Mouse (Mus musculus) intestine, embryonic 16.5 days (tissue): ENCODE data around the gene Esrrg. TPM values are rescaled to one million over a fixed set of nuclear protein-coding genes. Genes with fewer than 3 reads are reported as not detected.

ENCODE experiments used
- ATAC-seq: fragments of 200-750 bp; cut with Nextera tagmentation; 2 replicates; pipeline ENCODE4 v1.8.0; 2017; ENCODE audit warnings: moderate TSS enrichment, moderate library complexity
- H3K27ac ChIP-seq: fragments of 300-500 bp; sonication (generic); 2 replicates; pipeline ENCODE4 v1.5.1; 2014; ENCODE audit warnings: mild to moderate bottlenecking, low read length
- H3K27me3 ChIP-seq: fragments of 300-500 bp; sonication (generic); replicated peaks from 2 replicates; pipeline ENCODE4 v1.6.1; 2014; ENCODE audit warnings: low read length, control low read depth, mixed read lengths; ENCODE audit not compliant: control insufficient read depth, insufficient read depth
- H3K36me3 ChIP-seq: fragments of 300-500 bp; sonication (generic); 2 replicates; pipeline ENCODE4 v1.6.1; 2014; ENCODE audit warnings: low read length, control low read depth; ENCODE audit not compliant: control insufficient read depth, insufficient read depth
- H3K4me1 ChIP-seq: fragments of 300-500 bp; sonication (generic); 2 replicates; pipeline ENCODE4 v1.6.1; 2014; ENCODE audit warnings: low read length, control low read depth, mixed read lengths; ENCODE audit not compliant: control insufficient read depth, insufficient read depth
- H3K4me2 ChIP-seq: fragments of 300-500 bp; sonication (generic); 2 replicates; pipeline ENCODE4 v1.6.1; 2014; ENCODE audit warnings: low read depth, low read length, control low read depth
- H3K4me3 ChIP-seq: fragments of 300-500 bp; sonication (generic); 2 replicates; pipeline ENCODE4 v1.5.1; 2014; ENCODE audit warnings: mild to moderate bottlenecking, low read length
- H3K9ac ChIP-seq: fragments of 300-500 bp; sonication (generic); 2 replicates; pipeline ENCODE4 v1.6.1; 2014; ENCODE audit warnings: low read depth, low read length
- H3K9me3 ChIP-seq: fragments of 300-500 bp; sonication (generic); 2 replicates; pipeline ENCODE4 v1.6.1; 2016; ENCODE audit warnings: low read length, control low read depth; ENCODE audit not compliant: control insufficient read depth
- WGBS: fragments of 180-500 bp; shearing (Covaris S2); extraction: QIAGEN DNeasy Blood & Tissue Kit; methylation state at CpG from one replicate; pipeline ENCODE4 v1.1.7; 2014; 5-methylcytosine and 5-hydroxymethylcytosine counted together
- polyA plus RNA-seq: library from polyadenylated mRNA; unstranded; fragments of >200 nt; fragmentation: Nextera tagmentation; extraction: Ambion mirVana; gene quantifications from 2 replicates; pipeline ENCODE4 v1.2.1, GENCODE M21; 2015

Gene Esrrg
- polyA plus RNA-seq, 1 experiment from 2014 or later = 3.6 TPM

GRCm38 (mm10) chr1:188085116-188085879 is 476.7 kb downstream of the Esrrg start:
- Histone ChIP-seq H3K36me3 (no peaks in the 10 kb centered on the region), H3K9ac (no peak overlapping the region), H3K27ac (no peak overlapping the region), H3K4me1 (no peaks in the 10 kb centered on the region), H3K9me3 (no peaks in the 10 kb centered on the region), H3K4me3 (no peak overlapping the region), H3K4me2 (no peak overlapping the region), H3K27me3 (no peaks in the 10 kb centered on the region)
- ATAC-seq = no peak
- 72% methylated on average over 13 of the region's 13 CpGs for WGBS

GRCm38 (mm10) chr1:188093724-188094123 is 485.1 kb downstream of the Esrrg start:
- Histone ChIP-seq H3K9ac (no peak overlapping the region), H3K9me3 (no peaks in the 10 kb centered on the region), H3K4me2 (no peak overlapping the region), H3K27ac (no peak overlapping the region), H3K36me3 (no peaks in the 10 kb centered on the region), H3K4me1 (no peaks in the 10 kb centered on the region), H3K4me3 (no peak overlapping the region), H3K27me3 (no peaks in the 10 kb centered on the region)
- no peak for ATAC-seq
- WGBS = 62% methylated on average over 3 of the region's 3 CpGs

- Histone ChIP-seq H3K4me2 (no peak overlapping the region), H3K9ac (no peak overlapping the region), H3K27ac (no peak overlapping the region), H3K9me3 (no peaks in the 10 kb centered on the region), H3K36me3 (no peaks in the 10 kb centered on the region), H3K4me3 (no peak overlapping the region), H3K27me3 (no peaks in the 10 kb centered on the region), H3K4me1 (no peaks in the 10 kb centered on the region)
- WGBS = 59% methylated on average over 7 of the region's 7 CpGs
- 0 out of 2 replicates have a peak, but pooled peaks have one; percentile 56 for ATAC-seq
Measured at GRCm38 (mm10) chr1:188101832-188102231, 493.2 kb downstream of the Esrrg start.

GRCm38 (mm10) chr1:188103179-188103578 is 494.6 kb downstream of the Esrrg start:
- no peaks in the 10 kb centered on the region for H3K36me3 ChIP-seq

GRCm38 (mm10) chr1:188105516-188105915 is 496.9 kb downstream of the Esrrg start:
- WGBS = 56% methylated on average over 4 of the region's 4 CpGs
- H3K27me3 ChIP-seq = no peaks in the 10 kb centered on the region
- no peak overlapping the region for H3K4me3 ChIP-seq
- no peak overlapping the region for H3K4me2 ChIP-seq
- H3K9me3 ChIP-seq = no peaks in the 10 kb centered on the region
- no peak overlapping the region for H3K9ac ChIP-seq
- H3K4me1 ChIP-seq = no peaks in the 10 kb centered on the region
- H3K36me3 ChIP-seq = no peaks in the 10 kb centered on the region
- no peak for ATAC-seq
- H3K27ac ChIP-seq = no peak overlapping the region

More at GRCm38 (mm10) chr1:188103179-188103578, 494.6 kb downstream of the Esrrg start:
- WGBS = 39% methylated on average over 3 of the region's 3 CpGs
- Histone ChIP-seq H3K27ac (no peak overlapping the region), H3K9ac (no peak overlapping the region), H3K4me3 (no peak overlapping the region), H3K4me1 (no peaks in the 10 kb centered on the region), H3K27me3 (no peaks in the 10 kb centered on the region), H3K4me2 (no peak overlapping the region), H3K9me3 (no peaks in the 10 kb centered on the region)
- ATAC-seq = no peak

GRCm38 (mm10) chr1:188107946-188108345 is 499.4 kb downstream of the Esrrg start:
- Histone ChIP-seq H3K27ac (no peak overlapping the region), H3K36me3 (no peaks in the 10 kb centered on the region), H3K9ac (no peak overlapping the region), H3K27me3 (no peaks in the 10 kb centered on the region), H3K9me3 (no peaks in the 10 kb centered on the region), H3K4me1 (no peaks in the 10 kb centered on the region), H3K4me2 (no peak overlapping the region), H3K4me3 (no peak overlapping the region)
- no peak for ATAC-seq
- WGBS = 28% methylated on average over 6 of the region's 6 CpGs

GRCm38 (mm10) chr1:188111552-188111951 is 503.0 kb downstream of the Esrrg start:
- WGBS = 68% methylated on average over 3 of the region's 3 CpGs

GRCm38 (mm10) chr1:188113240-188113639 is 504.6 kb downstream of the Esrrg start:
- WGBS = 54% methylated on average over 3 of the region's 3 CpGs
- H3K4me1 ChIP-seq = peaks cover 3% of the 10 kb centered on the region; the same call in 1 of the 2 replicates

More at GRCm38 (mm10) chr1:188111552-188111951, 503.0 kb downstream of the Esrrg start:
- no peak overlapping the region for H3K4me3 ChIP-seq
- H3K27ac ChIP-seq = no peak overlapping the region
- H3K9me3 ChIP-seq = no peaks in the 10 kb centered on the region
- H3K4me2 ChIP-seq = no peak overlapping the region
- H3K27me3 ChIP-seq = no peaks in the 10 kb centered on the region
- no peaks in the 10 kb centered on the region for H3K4me1 ChIP-seq
- H3K36me3 ChIP-seq = no peaks in the 10 kb centered on the region
- no peak for ATAC-seq
- H3K9ac ChIP-seq = no peak overlapping the region

GRCm38 (mm10) chr1:188118125-188118524 is 509.5 kb downstream of the Esrrg start:
- H3K4me1 ChIP-seq = peaks cover 5% of the 10 kb centered on the region; the same call in 1 of the 2 replicates
- no peaks in the 10 kb centered on the region for H3K27me3 ChIP-seq
- H3K4me3 ChIP-seq = no peak overlapping the region
- peak; percentile 63 for ATAC-seq
- 25% methylated on average over 3 of the region's 3 CpGs for WGBS
- H3K9ac ChIP-seq = no peak overlapping the region
- H3K4me2 ChIP-seq = no peak overlapping the region
- no peaks in the 10 kb centered on the region for H3K9me3 ChIP-seq
- H3K27ac ChIP-seq = no peak overlapping the region
- no peaks in the 10 kb centered on the region for H3K36me3 ChIP-seq

More at GRCm38 (mm10) chr1:188113240-188113639, 504.6 kb downstream of the Esrrg start:
- H3K9me3 ChIP-seq = no peaks in the 10 kb centered on the region
- no peaks in the 10 kb centered on the region for H3K36me3 ChIP-seq
- H3K27me3 ChIP-seq = no peaks in the 10 kb centered on the region
- no peak for ATAC-seq
- no peak overlapping the region for H3K4me3 ChIP-seq
- no peak overlapping the region for H3K27ac ChIP-seq
- no peak overlapping the region for H3K9ac ChIP-seq
- no peak overlapping the region for H3K4me2 ChIP-seq
